Mouse (Mus musculus) stomach, embryonic 16.5 days (tissue): Measurements from ENCODE around the gene Olfr376. TPM values are rescaled to one million over a fixed set of nuclear protein-coding genes. Genes with fewer than 3 reads are reported as not detected.

Experiments used
- ATAC-seq: fragments of 200-750 bp; cut with Nextera tagmentation; 2 replicates; pipeline ENCODE4 v1.8.0; 2017; ENCODE audit warnings: moderate number of reproducible peaks, moderate TSS enrichment; ENCODE audit not compliant: insufficient read depth, low FRiP score
- H3K27ac ChIP-seq: fragments of 300-500 bp; sonication (generic); 2 replicates; pipeline ENCODE4 v1.5.1; 2014; ENCODE audit warnings: low read length
- H3K27me3 ChIP-seq: fragments of 300-500 bp; sonication (generic); 2 replicates; pipeline ENCODE4 v1.6.1; 2014; ENCODE audit warnings: low read length, control low read depth, mixed read lengths; ENCODE audit not compliant: control insufficient read depth, insufficient read depth
- H3K36me3 ChIP-seq: fragments of 300-500 bp; sonication (generic); 2 replicates; pipeline ENCODE4 v1.6.1; 2014; ENCODE audit warnings: low read length; ENCODE audit not compliant: control insufficient read depth, insufficient read depth
- H3K4me1 ChIP-seq: fragments of 300-500 bp; sonication (generic); 2 replicates; pipeline ENCODE4 v1.6.1; 2014; ENCODE audit warnings: low read length, control low read depth, mixed read lengths; ENCODE audit not compliant: control insufficient read depth, insufficient read depth
- H3K4me2 ChIP-seq: fragments of 300-500 bp; sonication (generic); 2 replicates; pipeline ENCODE4 v1.6.1; 2014; ENCODE audit warnings: low read depth, low read length, mixed read lengths
- H3K4me3 ChIP-seq: fragments of 300-500 bp; sonication (generic); replicated peaks from 2 replicates; pipeline ENCODE4 v1.5.1; 2014; ENCODE audit warnings: mild to moderate bottlenecking, low read length
- H3K9ac ChIP-seq: fragments of 300-500 bp; sonication (generic); 2 replicates; pipeline ENCODE4 v1.6.1; 2014; ENCODE audit warnings: low read length
- H3K9me3 ChIP-seq: fragments of 300-500 bp; sonication (generic); replicated peaks from 2 replicates; pipeline ENCODE4 v1.6.1; 2016; ENCODE audit warnings: low read length, control low read depth; ENCODE audit not compliant: control insufficient read depth
- polyA plus RNA-seq: library from polyadenylated mRNA; unstranded; fragments of >200 nt; fragmentation: Nextera tagmentation; extraction: Ambion mirVana; gene quantifications from 2 replicates; pipeline ENCODE4 v1.2.1, GENCODE M21; 2015

The Olfr376 gene
- polyA plus RNA-seq, 1 experiment from 2014 or later, result not detected

GRCm38 (mm10) chr11:73399514-73399913 is 28.5 kb downstream of the Olfr376 start, which contains the start of gene Olfr1:
Gene Olfr1, minus strand, starts transcription at chr11:73399614.
- Histone ChIP-seq H3K4me1 (no peaks in the 10 kb centered on the region), H3K27me3 (no peaks in the 10 kb centered on the region), H3K9ac (no peak within 1 kb of the TSS), H3K4me2 (no peak within 1 kb of the TSS), H3K36me3 (no peaks in the 10 kb centered on the region), H3K4me3 (no peak within 1 kb of the TSS), H3K9me3 (no peaks in the 10 kb centered on the region), H3K27ac (no peak within 1 kb of the TSS)
- no peak for ATAC-seq

Other genes with a start within 250 kb of the Olfr376 start
- 11.9 and 12.5 TPM in 2 replicates for gene Haspin, start 233.0 kb upstream of the Olfr376 start, polyA plus RNA-seq
- gene P2rx5, start 210.8 kb upstream of the Olfr376 start, polyA plus RNA-seq, result 0.36 and 0.65 TPM in 2 replicates
- 94.1 and 101 TPM in 2 replicates for gene Emc6, start 194.2 kb upstream of the Olfr376 start, polyA plus RNA-seq
- gene Tax1bp3, start 194.2 kb upstream of the Olfr376 start, polyA plus RNA-seq, result 214 and 230 TPM in 2 replicates
- 18.3 and 19.6 TPM in 2 replicates for gene Ctns, start 172.2 kb upstream of the Olfr376 start, polyA plus RNA-seq
- gene Shpk, start 171.8 kb upstream of the Olfr376 start, polyA plus RNA-seq, result 3.3 and 4.0 TPM in 2 replicates
- gene Trpv1, start 137.0 kb upstream of the Olfr376 start, polyA plus RNA-seq, result not detected in 2 replicates
- 0.40 and 0.47 TPM in 2 replicates for gene Trpv3, start 103.9 kb upstream of the Olfr376 start, polyA plus RNA-seq
- 4.2 and 4.5 TPM in 2 replicates for gene Aspa, start 41.6 kb upstream of the Olfr376 start, polyA plus RNA-seq
- not detected in 2 replicates for gene Gm49340, start 41.5 kb upstream of the Olfr376 start, polyA plus RNA-seq
- gene Spata22, start 41.5 kb upstream of the Olfr376 start, polyA plus RNA-seq, result 0.27 TPM in 1 of 2 replicates, not detected in the other
- gene Olfr20, start 20.5 kb upstream of the Olfr376 start, polyA plus RNA-seq, result not detected in 2 replicates
- not detected in 2 replicates for gene Olfr1, start 28.4 kb downstream of the Olfr376 start, polyA plus RNA-seq
- not detected in 2 replicates for gene Olfr378, start 57.2 kb downstream of the Olfr376 start, polyA plus RNA-seq
- gene Olfr380, start 86.3 kb downstream of the Olfr376 start, polyA plus RNA-seq, result not detected in 2 replicates
- not detected in 2 replicates for gene Olfr381, start 120.4 kb downstream of the Olfr376 start, polyA plus RNA-seq
- gene Olfr382, start 146.0 kb downstream of the Olfr376 start, polyA plus RNA-seq, result not detected in 2 replicates
- not detected in 2 replicates for gene Olfr385, start 221.8 kb downstream of the Olfr376 start, polyA plus RNA-seq
- gene Olfr384, start 227.3 kb downstream of the Olfr376 start, polyA plus RNA-seq, result not detected in 2 replicates